Mouse (Mus musculus) G1E (cell line): ENCODE data around the gene Arhgap27. TPM values are rescaled to one million over a fixed set of nuclear protein-coding genes. Genes with fewer than 3 reads are reported as not detected.

Experiments
- ATAC-seq: 2 replicates; pipeline ENCODE4 v1.8.0; 2016; ENCODE audit warnings: mild to moderate bottlenecking; ENCODE audit not compliant: insufficient number of reproducible peaks, poor library complexity, low FRiP score, severe bottlenecking; ENCODE audit errors: extremely low read depth
- DNase-seq: peaks from one replicate; pipeline ENCODE4 v3.0.0; 2012; ENCODE audit warnings: low spot score
- H3K27me3 ChIP-seq: 2 replicates; pipeline ENCODE4 v1.6.1; 2012; ENCODE audit warnings: mild to moderate bottlenecking, low read length, inconsistent platforms; ENCODE audit not compliant: insufficient read depth
- H3K36me3 ChIP-seq: replicated peaks from 2 replicates; pipeline ENCODE3; 2012; ENCODE audit warnings: mild to moderate bottlenecking, inconsistent platforms
- H3K4me1 ChIP-seq: 2 replicates; pipeline ENCODE4 v1.6.1; 2012; ENCODE audit warnings: low read depth, low read length, inconsistent platforms, mixed read lengths; ENCODE audit not compliant: insufficient read depth
- H3K4me3 ChIP-seq: 2 replicates; pipeline ENCODE4 v1.5.1; 2012; ENCODE audit warnings: low read depth, mild to moderate bottlenecking, inconsistent platforms, low read length, moderate library complexity, mixed read lengths
- H3K9me3 ChIP-seq: replicated peaks from 2 replicates; pipeline ENCODE4 v1.6.1; 2012; ENCODE audit warnings: inconsistent platforms
- CTCF ChIP-seq: IDR thresholded peaks from 2 replicates; pipeline ENCODE4 v1.5.1; 2012; ENCODE audit warnings: low read depth, low read length, inconsistent platforms, mixed read lengths
- GATA1 ChIP-seq: IDR thresholded peaks from 2 replicates; pipeline ENCODE4 v1.6.1; 2012; ENCODE audit warnings: borderline replicate concordance, low read length, inconsistent platforms, mixed read lengths
- GATA2 ChIP-seq: IDR thresholded peaks from 2 replicates; pipeline ENCODE4 v1.6.1; 2012; ENCODE audit warnings: low read depth, low read length, inconsistent platforms, borderline replicate concordance
- POLR2AphosphoS5 ChIP-seq: IDR thresholded peaks from 2 replicates; pipeline ENCODE4 v1.6.1; 2012; ENCODE audit warnings: low read depth, low read length, inconsistent platforms; ENCODE audit not compliant: insufficient replicate concordance
- TAL1 ChIP-seq: conservative IDR thresholded peaks from 2 replicates; pipeline ENCODE4 v1.6.1; 2012; ENCODE audit warnings: low read depth, low read length, inconsistent platforms, mixed read lengths
- polyA plus RNA-seq: library from polyadenylated mRNA; stranded (reverse); fragments of >175 nt; gene quantifications from 2 replicates; pipeline ENCODE4 v1.2.3, GENCODE M21; 2012
- total RNA-seq, 2 experiments: library from RNA; stranded (forward) in 1 of 2; stranded (reverse) in 1 of 2; fragments of 200-1000 nt in 1 of 2; fragments of >200 nt in 1 of 2; fragmentation: Nextera tagmentation in 1 of 2; gene quantifications; 2 replicates each; pipeline ENCODE4 v1.2.3; 2014 to 2017

Arhgap27 gene
- total and polyA plus RNA-seq, 3 experiments, result 5.2 to 12.6 (median 11.5) TPM

DNA sequence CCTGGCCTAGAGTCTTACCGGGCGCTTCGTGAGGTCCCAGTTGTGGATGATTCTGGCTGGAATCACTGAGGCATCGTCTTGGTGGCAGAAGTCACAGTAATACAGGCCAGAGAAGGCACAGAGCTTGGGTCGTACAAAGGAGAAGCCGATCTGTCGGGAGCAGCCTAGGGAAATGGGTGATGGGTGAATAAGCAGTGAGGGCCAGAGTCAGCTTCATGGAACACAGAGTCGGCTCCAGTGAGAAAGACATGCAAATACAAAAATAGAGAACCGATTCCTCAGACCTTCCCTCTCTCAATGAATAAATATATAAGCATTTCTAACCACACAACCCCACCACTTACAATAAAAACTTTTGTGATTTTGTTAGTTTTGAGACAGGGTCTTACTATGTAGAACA is 10.4 kb upstream of the Arhgap27 start:
- H3K9me3 ChIP-seq, result no peaks in the 10 kb centered on the region
- no peak for DNase-seq
- H3K27me3 ChIP-seq, result no peaks in the 10 kb centered on the region
- H3K4me3 ChIP-seq, result no peak overlapping the region
- no peak for ATAC-seq
- peaks cover 98% of the 10 kb centered on the region for H3K36me3 ChIP-seq
- TF ChIP-seq CTCF (no peak), GATA1 (no peak), GATA2 (no peak), TAL1 (no peak), POLR2AphosphoS5 (no peak)
- H3K4me1 ChIP-seq, result peaks cover 16% of the 10 kb centered on the region

DNA sequence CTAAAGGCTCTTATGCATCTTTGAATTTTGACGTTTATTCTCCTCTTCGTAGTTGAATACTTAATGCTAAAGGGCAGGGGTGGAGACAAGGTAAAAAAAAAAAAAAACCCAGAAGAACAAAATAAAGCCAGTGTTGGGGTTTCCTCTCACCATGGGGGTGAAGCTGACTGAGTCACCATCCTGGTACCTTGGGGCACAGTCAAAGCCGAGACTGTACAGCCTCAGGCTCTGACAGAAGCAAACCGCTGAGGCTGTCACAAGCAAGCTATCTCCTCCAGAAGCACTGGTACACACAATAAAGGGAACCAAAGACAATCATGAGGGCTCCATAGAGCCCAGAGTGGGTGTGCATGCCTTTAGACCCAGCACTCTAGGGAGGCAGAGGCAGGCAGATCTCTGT is 9.1 kb upstream of the Arhgap27 start:
- Histone ChIP-seq H3K4me3 (no peak overlapping the region), H3K4me1 (peaks cover 16% of the 10 kb centered on the region), H3K27me3 (no peaks in the 10 kb centered on the region), H3K9me3 (no peaks in the 10 kb centered on the region), H3K36me3 (peaks cover 98% of the 10 kb centered on the region)
- TF ChIP-seq TAL1, result no peak
- TF ChIP-seq GATA2, result no peak
- no peak for TF ChIP-seq POLR2AphosphoS5
- TF ChIP-seq CTCF, result no peak
- TF ChIP-seq GATA1, result no peak
- DNase-seq, result no peak
- ATAC-seq, result no peak

DNA sequence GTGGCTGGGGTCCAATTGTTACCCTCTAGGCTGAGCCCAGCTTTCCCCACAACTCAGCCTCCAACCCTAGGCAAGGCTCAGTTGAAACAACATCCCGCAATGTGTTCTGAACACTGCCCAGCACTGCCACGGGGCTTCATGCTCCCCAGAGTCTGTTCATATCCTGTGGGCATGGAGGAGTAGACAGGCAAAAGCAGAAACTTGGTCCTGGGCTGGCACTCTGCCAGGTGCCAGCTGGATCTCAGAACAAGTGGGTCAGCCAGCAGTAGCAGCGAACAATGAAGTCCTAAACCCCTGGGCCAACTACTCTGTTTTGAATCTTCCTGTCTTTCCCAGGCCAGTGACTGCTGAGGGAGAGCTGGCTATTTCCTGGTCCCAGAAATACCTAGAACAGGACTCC is 8.6 kb upstream of the Arhgap27 start:
- TF ChIP-seq CTCF, result no peak
- Histone ChIP-seq H3K4me3 (no peak overlapping the region), H3K27me3 (no peaks in the 10 kb centered on the region), H3K9me3 (no peaks in the 10 kb centered on the region), H3K36me3 (peaks cover 98% of the 10 kb centered on the region), H3K4me1 (peaks cover 16% of the 10 kb centered on the region)
- ATAC-seq, result no peak
- no peak for DNase-seq

DNA sequence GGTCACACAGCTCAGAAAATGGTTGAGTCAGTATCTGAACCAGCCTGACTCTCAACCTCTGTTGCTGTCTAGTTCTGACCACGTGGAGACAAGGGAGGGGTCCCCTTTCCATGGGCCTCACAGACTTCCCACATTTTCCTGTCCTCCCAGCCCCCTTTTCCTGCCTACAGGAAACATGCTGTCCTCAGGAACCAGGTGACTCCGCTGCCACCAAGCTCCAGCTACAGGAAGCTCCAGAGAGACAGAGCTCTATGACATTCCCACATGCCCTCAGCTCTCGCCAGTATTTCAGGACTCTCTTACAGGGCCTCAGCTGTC is 7.7 kb upstream of the Arhgap27 start:
- DNase-seq (no peak), ATAC-seq (no peak)
- Histone ChIP-seq H3K4me1 (peaks cover 12% of the 10 kb centered on the region), H3K27me3 (no peaks in the 10 kb centered on the region), H3K4me3 (no peak overlapping the region), H3K9me3 (no peaks in the 10 kb centered on the region), H3K36me3 (peaks cover 98% of the 10 kb centered on the region)
- TF ChIP-seq CTCF, result no peak
- TF ChIP-seq POLR2AphosphoS5, result no peak
- TF ChIP-seq GATA2, result no peak
- TF ChIP-seq TAL1, result no peak
- TF ChIP-seq GATA1, result no peak

DNA sequence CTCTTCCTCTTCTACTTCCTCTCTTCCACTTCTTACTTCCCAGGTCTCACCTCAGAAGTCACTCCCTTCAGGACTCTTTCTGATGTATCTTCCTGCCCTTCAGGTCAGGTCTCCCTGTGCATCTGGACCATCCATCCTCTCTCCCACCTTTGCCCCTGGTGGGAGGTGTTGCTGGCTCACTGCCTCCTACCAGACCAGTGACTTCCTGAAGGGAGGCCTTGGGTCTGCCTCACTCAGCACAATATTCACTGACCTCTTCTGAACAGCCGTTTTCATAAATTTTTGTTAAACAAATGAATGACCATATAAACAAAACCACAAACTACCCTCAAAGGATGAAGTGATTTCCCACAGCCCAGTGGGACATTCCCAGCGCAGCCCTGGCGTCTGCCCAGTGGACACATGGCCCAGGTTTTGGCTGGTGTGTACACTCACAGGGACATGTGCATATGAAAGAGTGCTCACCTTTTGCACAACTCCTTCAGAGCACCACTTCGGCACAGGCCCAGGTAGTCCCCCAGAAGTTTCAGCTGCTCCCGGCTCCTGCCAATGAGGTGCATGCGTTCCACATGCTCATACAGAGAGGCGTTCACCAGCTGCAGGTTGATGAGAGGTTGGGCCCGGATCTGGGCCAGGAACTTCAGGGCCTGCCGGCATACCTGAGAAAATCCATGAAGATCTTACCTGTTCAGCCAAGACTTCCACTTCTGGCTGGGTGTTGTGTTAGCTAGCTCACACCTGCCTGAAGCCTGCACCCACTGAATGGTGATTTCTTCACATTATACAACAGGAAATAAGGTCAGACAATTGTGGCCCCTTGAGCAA is 7.1 kb upstream of the Arhgap27 start:
- ATAC-seq, result no peak
- Histone ChIP-seq H3K4me3 (no peak overlapping the region), H3K27me3 (no peaks in the 10 kb centered on the region), H3K9me3 (no peaks in the 10 kb centered on the region), H3K4me1 (peaks cover 12% of the 10 kb centered on the region), H3K36me3 (peaks cover 98% of the 10 kb centered on the region)
- DNase-seq, result no peak
- no peak for TF ChIP-seq CTCF
- TF ChIP-seq GATA2, result no peak
- TF ChIP-seq POLR2AphosphoS5, result no peak
- TF ChIP-seq TAL1, result no peak
- TF ChIP-seq GATA1, result no peak

DNA sequence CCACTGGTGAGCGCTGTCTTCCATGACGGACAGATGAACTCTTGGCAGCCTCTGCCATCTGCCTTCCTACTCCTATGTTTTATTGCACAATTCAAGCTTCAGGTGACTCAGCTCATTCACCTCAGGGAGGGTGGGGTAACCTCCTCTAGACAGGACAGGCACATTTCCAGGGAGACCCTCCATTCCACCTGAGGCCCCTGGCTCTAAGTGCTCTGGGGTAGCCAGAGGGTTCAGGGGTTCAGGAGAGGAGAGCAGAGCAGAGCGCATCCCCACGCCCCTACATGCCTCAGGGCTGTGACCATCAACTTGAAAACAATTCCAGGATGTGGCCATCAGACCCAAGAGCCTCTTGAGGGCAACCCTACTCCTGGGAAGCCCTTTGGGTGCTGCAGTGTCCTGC is 2.0 kb upstream of the Arhgap27 start:
- Histone ChIP-seq H3K4me1 (peaks cover 40% of the 10 kb centered on the region), H3K4me3 (no peak overlapping the region), H3K27me3 (peaks cover 29% of the 10 kb centered on the region; the same call in 1 of the 2 replicates), H3K36me3 (peaks cover 69% of the 10 kb centered on the region), H3K9me3 (peaks cover 7% of the 10 kb centered on the region)
- TF ChIP-seq POLR2AphosphoS5, result no peak
- TF ChIP-seq GATA1, result no peak
- no peak for TF ChIP-seq TAL1
- no peak for TF ChIP-seq CTCF
- no peak for TF ChIP-seq GATA2
- DNase-seq (no peak), ATAC-seq (no peak)
